Mouse (Mus musculus): ENCODE measurements around the gene Lrrc27. TPM values are rescaled to one million over a fixed set of nuclear protein-coding genes. Genes with fewer than 3 reads are reported as not detected.

The Lrrc27 gene
- polyA plus RNA-seq, 1 experiment from 2014 or later = 4.1 TPM

- no peaks in the 10 kb centered on the region for H3K36me3 ChIP-seq
- H3K9me3 ChIP-seq = no peaks in the 10 kb centered on the region
- WGBS = 49% methylated on average over 1 of the region's 1 CpGs
- no peak for DNase-seq (ENCODE audit: low spot score)
- peak overlapping the region; percentile 25 for H3K27ac ChIP-seq
- peaks cover 13% of the 10 kb centered on the region; the same call in 1 of the 2 replicates for H3K4me1 ChIP-seq (replicated peaks)
- H3K4me3 ChIP-seq = no peak overlapping the region
- no peaks in the 10 kb centered on the region for H3K27me3 ChIP-seq (ENCODE audit: insufficient read depth, poor library complexity, severe bottlenecking)
Measured at GRCm38 (mm10) chr7:139272639-139273396, 60.0 kb downstream of the Lrrc27 start.

- Histone ChIP-seq H3K36me3 (no peaks in the 10 kb centered on the region), H3K4me1 (replicated peaks) (peaks cover 13% of the 10 kb centered on the region; the same call in 1 of the 2 replicates), H3K27ac (peak overlapping the region; percentile 25), H3K27me3 (ENCODE audit: insufficient read depth, poor library complexity, severe bottlenecking) (no peaks in the 10 kb centered on the region), H3K4me3 (no peak overlapping the region), H3K9me3 (no peaks in the 10 kb centered on the region)
- 71% methylated on average over 2 of the region's 2 CpGs for WGBS
- DNase-seq (ENCODE audit: low spot score) = no peak
Measured at GRCm38 (mm10) chr7:139273397-139273719, 60.6 kb downstream of the Lrrc27 start.

GRCm38 (mm10) chr7:139275586-139275985, 62.8 kb downstream of the Lrrc27 start:
- no peaks in the 10 kb centered on the region for H3K9me3 ChIP-seq
- WGBS = 86% methylated on average over 10 of the region's 10 CpGs
- no peak for DNase-seq (ENCODE audit: low spot score)

GRCm38 (mm10) chr7:139276150-139276549, 63.4 kb downstream of the Lrrc27 start:
- H3K27ac ChIP-seq = no peak overlapping the region
- WGBS = 91% methylated on average over 10 of the region's 10 CpGs
- DNase-seq (ENCODE audit: low spot score) = no peak
- H3K9me3 ChIP-seq = no peaks in the 10 kb centered on the region
- peaks cover 35% of the 10 kb centered on the region for H3K4me1 ChIP-seq (replicated peaks)
- H3K27me3 ChIP-seq (ENCODE audit: insufficient read depth, poor library complexity, severe bottlenecking) = no peaks in the 10 kb centered on the region
- H3K36me3 ChIP-seq = no peaks in the 10 kb centered on the region
- no peak overlapping the region for H3K4me3 ChIP-seq

More at GRCm38 (mm10) chr7:139275586-139275985, 62.8 kb downstream of the Lrrc27 start:
- Histone ChIP-seq H3K27ac (no peak overlapping the region), H3K4me3 (no peak overlapping the region), H3K36me3 (no peaks in the 10 kb centered on the region), H3K4me1 (replicated peaks) (peaks cover 30% of the 10 kb centered on the region), H3K27me3 (ENCODE audit: insufficient read depth, poor library complexity, severe bottlenecking) (no peaks in the 10 kb centered on the region)

GRCm38 (mm10) chr7:139277536-139277935, 64.7 kb downstream of the Lrrc27 start:
- no peak for DNase-seq (ENCODE audit: low spot score)
- Histone ChIP-seq H3K36me3 (no peaks in the 10 kb centered on the region), H3K4me3 (no peak overlapping the region), H3K27me3 (ENCODE audit: insufficient read depth, poor library complexity, severe bottlenecking) (no peaks in the 10 kb centered on the region), H3K27ac (no peak overlapping the region), H3K4me1 (replicated peaks) (peaks cover 38% of the 10 kb centered on the region), H3K9me3 (no peaks in the 10 kb centered on the region)
- 83% methylated on average over 7 of the region's 7 CpGs for WGBS

GRCm38 (mm10) chr7:139279571-139279970, 66.8 kb downstream of the Lrrc27 start:
- Histone ChIP-seq H3K9me3 (no peaks in the 10 kb centered on the region), H3K27ac (peak overlapping the region; percentile 50), H3K27me3 (ENCODE audit: insufficient read depth, poor library complexity, severe bottlenecking) (no peaks in the 10 kb centered on the region), H3K36me3 (no peaks in the 10 kb centered on the region), H3K4me3 (no peak overlapping the region), H3K4me1 (replicated peaks) (peaks cover 31% of the 10 kb centered on the region)
- 75% methylated on average over 5 of the region's 5 CpGs for WGBS
- peak; percentile 18 for DNase-seq (ENCODE audit: low spot score)

- H3K4me1 ChIP-seq (replicated peaks) = peaks cover 31% of the 10 kb centered on the region
Measured at GRCm38 (mm10) chr7:139280044-139280443, 67.3 kb downstream of the Lrrc27 start.

GRCm38 (mm10) chr7:139281195-139281594, 68.4 kb downstream of the Lrrc27 start:
- peaks cover 31% of the 10 kb centered on the region for H3K4me1 ChIP-seq (replicated peaks)
- 52% methylated on average over 2 of the region's 2 CpGs for WGBS
- H3K36me3 ChIP-seq = no peaks in the 10 kb centered on the region
- peak overlapping the region; percentile 77 for H3K27ac ChIP-seq
- peak; percentile 17 for DNase-seq (ENCODE audit: low spot score)
- H3K4me3 ChIP-seq = no peak overlapping the region
- no peaks in the 10 kb centered on the region for H3K9me3 ChIP-seq
- no peaks in the 10 kb centered on the region for H3K27me3 ChIP-seq (ENCODE audit: insufficient read depth, poor library complexity, severe bottlenecking)

More at GRCm38 (mm10) chr7:139280044-139280443, 67.3 kb downstream of the Lrrc27 start:
- no peak overlapping the region for H3K4me3 ChIP-seq
- DNase-seq (ENCODE audit: low spot score) = no peak
- H3K36me3 ChIP-seq = no peaks in the 10 kb centered on the region
- H3K27me3 ChIP-seq (ENCODE audit: insufficient read depth, poor library complexity, severe bottlenecking) = no peaks in the 10 kb centered on the region
- 76% methylated on average over 1 of the region's 1 CpGs for WGBS
- H3K27ac ChIP-seq = peak overlapping the region; percentile 50; the same call in 1 of the 2 replicates
- H3K9me3 ChIP-seq = no peaks in the 10 kb centered on the region

GRCm38 (mm10) chr7:139282037-139282436, 69.2 kb downstream of the Lrrc27 start:
- Histone ChIP-seq H3K36me3 (no peaks in the 10 kb centered on the region), H3K27ac (no peak overlapping the region), H3K4me1 (replicated peaks) (peaks cover 31% of the 10 kb centered on the region), H3K9me3 (no peaks in the 10 kb centered on the region), H3K4me3 (no peak overlapping the region), H3K27me3 (ENCODE audit: insufficient read depth, poor library complexity, severe bottlenecking) (no peaks in the 10 kb centered on the region)
- DNase-seq (ENCODE audit: low spot score) = no peak
- 72% methylated on average over 3 of the region's 3 CpGs for WGBS

- H3K27ac ChIP-seq = no peak overlapping the region
- H3K9me3 ChIP-seq = no peaks in the 10 kb centered on the region
- H3K4me1 ChIP-seq (replicated peaks) = peaks cover 17% of the 10 kb centered on the region
- H3K4me3 ChIP-seq = no peak overlapping the region
- 78% methylated on average over 16 of the region's 16 CpGs for WGBS
- no peaks in the 10 kb centered on the region for H3K36me3 ChIP-seq
- no peaks in the 10 kb centered on the region for H3K27me3 ChIP-seq (ENCODE audit: insufficient read depth, poor library complexity, severe bottlenecking)
- no peak for DNase-seq (ENCODE audit: low spot score)
Measured at GRCm38 (mm10) chr7:139285295-139285943, 72.6 kb downstream of the Lrrc27 start.

- H3K4me3 ChIP-seq = no peak overlapping the region
- no peak overlapping the region for H3K27ac ChIP-seq
- H3K9me3 ChIP-seq = no peaks in the 10 kb centered on the region
- 87% methylated on average over 7 of the region's 7 CpGs for WGBS
- no peaks in the 10 kb centered on the region for H3K27me3 ChIP-seq (ENCODE audit: insufficient read depth, poor library complexity, severe bottlenecking)
- H3K4me1 ChIP-seq (replicated peaks) = 0 out of 2 replicates have a peak, but pooled peaks cover 6% of the 10 kb centered on the region
- DNase-seq (ENCODE audit: low spot score) = no peak
- no peaks in the 10 kb centered on the region for H3K36me3 ChIP-seq
Measured at GRCm38 (mm10) chr7:139288540-139288939, 75.8 kb downstream of the Lrrc27 start.
